Mouse (Mus musculus) forebrain, postnatal 0 days (tissue): Measurements from ENCODE around the gene Yipf3. TPM values are rescaled to one million over a fixed set of nuclear protein-coding genes. Genes with fewer than 3 reads are reported as not detected.

Experiments used
- ATAC-seq: fragments of 200-750 bp; cut with Nextera tagmentation; 2 replicates; pipeline ENCODE4 v1.8.0; 2017; ENCODE audit warnings: mild to moderate bottlenecking, moderate library complexity
- DNase-seq: peaks from one replicate; pipeline ENCODE4 v3.0.0-alpha.2; 2015
- H3K27ac ChIP-seq: fragments of 300-500 bp; sonication (generic); 2 replicates; pipeline ENCODE4 v1.5.1; 2014; ENCODE audit warnings: low read depth, mild to moderate bottlenecking, antibody characterized with exemption, low read length, moderate library complexity, mixed read lengths
- H3K27me3 ChIP-seq: fragments of 300-500 bp; sonication (generic); 2 replicates; pipeline ENCODE4 v1.6.1; 2014; ENCODE audit warnings: mild to moderate bottlenecking, low read length, mixed read lengths; ENCODE audit not compliant: insufficient read depth
- H3K36me3 ChIP-seq: fragments of 300-500 bp; sonication (generic); 2 replicates; pipeline ENCODE4 v1.6.1; 2014; ENCODE audit warnings: mild to moderate bottlenecking, moderate library complexity; ENCODE audit not compliant: insufficient read depth
- H3K4me1 ChIP-seq: fragments of 300-500 bp; sonication (generic); 2 replicates; pipeline ENCODE4 v1.6.1; 2014; ENCODE audit warnings: antibody characterized with exemption; ENCODE audit not compliant: insufficient read depth
- H3K4me2 ChIP-seq: fragments of 300-500 bp; sonication (generic); 2 replicates; pipeline ENCODE4 v1.6.1; 2014; ENCODE audit warnings: low read depth, mild to moderate bottlenecking, moderate library complexity
- H3K4me3 ChIP-seq: fragments of 300-500 bp; sonication (generic); 2 replicates; pipeline ENCODE4 v1.5.1; 2014; ENCODE audit warnings: low read depth, low read length, mixed read lengths
- H3K9ac ChIP-seq: fragments of 300-500 bp; sonication (generic); 2 replicates; pipeline ENCODE4 v1.6.1; 2014; ENCODE audit warnings: mild to moderate bottlenecking
- H3K9me3 ChIP-seq: fragments of 300-500 bp; sonication (generic); 2 replicates; pipeline ENCODE4 v1.6.1; 2016; ENCODE audit warnings: low read length
- CTCF ChIP-seq: sonication (generic); IDR thresholded peaks from 2 replicates; pipeline ENCODE4 v1.5.1; 2016; ENCODE audit warnings: antibody characterized with exemption, control low read depth, low read depth
- WGBS: fragments of 180-500 bp; shearing (Covaris S2); extraction: QIAGEN DNeasy Blood & Tissue Kit; methylation state at CpG from one replicate; pipeline ENCODE4 v1.1.7; 2014; 5-methylcytosine and 5-hydroxymethylcytosine counted together
- polyA plus RNA-seq: library from polyadenylated mRNA; unstranded; fragments of >200 nt; fragmentation: Nextera tagmentation; extraction: Ambion mirVana; gene quantifications from 2 replicates; pipeline ENCODE4 v1.2.1, GENCODE M21; 2015
- total RNA-seq: library from RNA; depleted of rRNA; stranded (reverse); fragments of >200 nt; gene quantifications from 2 replicates; pipeline ENCODE4 v1.2.3, GENCODE M21; 2014

Gene Yipf3
- total and polyA plus RNA-seq, 2 experiments from 2014 or later = 16.1 to 74.2 TPM

- ATAC-seq (peak; percentile 44), DNase-seq (peak; percentile 53)
- Histone ChIP-seq H3K9ac (peak overlapping the region; percentile 89), H3K9me3 (no peaks in the 10 kb centered on the region), H3K4me2 (peak overlapping the region; percentile 89), H3K27ac (peak overlapping the region; percentile 86), H3K27me3 (no peaks in the 10 kb centered on the region), H3K36me3 (peaks cover 35% of the 10 kb centered on the region), H3K4me3 (peak overlapping the region; percentile 74), H3K4me1 (peaks cover 16% of the 10 kb centered on the region)
- no peak for TF ChIP-seq CTCF
- WGBS = 3% methylated on average over 43 of the region's 54 CpGs
Observed at GRCm38 (mm10) chr17:46254106-46254505, 6.2 kb downstream of the Yipf3 start.

- peaks cover 14% of the 10 kb centered on the region for H3K4me1 ChIP-seq
- DNase-seq = no peak
- ATAC-seq = no peak
- H3K4me2 ChIP-seq = peak overlapping the region; percentile 89
- WGBS = 26% methylated on average over 6 of the region's 6 CpGs
- H3K9ac ChIP-seq = peak overlapping the region; percentile 89
- H3K9me3 ChIP-seq = no peaks in the 10 kb centered on the region
- H3K36me3 ChIP-seq = peaks cover 42% of the 10 kb centered on the region
- no peak for TF ChIP-seq CTCF
- no peaks in the 10 kb centered on the region for H3K27me3 ChIP-seq
- peak overlapping the region; percentile 74 for H3K4me3 ChIP-seq
- no peak overlapping the region for H3K27ac ChIP-seq
Observed at GRCm38 (mm10) chr17:46255147-46255546, 7.3 kb downstream of the Yipf3 start.

- Histone ChIP-seq H3K36me3 (peaks cover 50% of the 10 kb centered on the region), H3K4me1 (peaks cover 10% of the 10 kb centered on the region), H3K27me3 (no peaks in the 10 kb centered on the region), H3K9ac (no peak overlapping the region), H3K9me3 (no peaks in the 10 kb centered on the region), H3K4me2 (no peak overlapping the region), H3K27ac (no peak overlapping the region), H3K4me3 (no peak overlapping the region)
- ATAC-seq (no peak), DNase-seq (no peak)
- WGBS = 85% methylated on average over 30 of the region's 30 CpGs
- no peak for TF ChIP-seq CTCF
Observed at GRCm38 (mm10) chr17:46258279-46259053, 10.6 kb downstream of the Yipf3 start.

- DNase-seq (no peak), ATAC-seq (no peak)
- no peak overlapping the region for H3K4me2 ChIP-seq
- TF ChIP-seq CTCF = no peak
- peaks cover 8% of the 10 kb centered on the region for H3K4me1 ChIP-seq
- H3K4me3 ChIP-seq = no peak overlapping the region
- WGBS = 90% methylated on average over 17 of the region's 17 CpGs
- H3K9ac ChIP-seq = no peak overlapping the region
- H3K27me3 ChIP-seq = no peaks in the 10 kb centered on the region
- H3K36me3 ChIP-seq = peaks cover 61% of the 10 kb centered on the region
- no peaks in the 10 kb centered on the region for H3K9me3 ChIP-seq
- H3K27ac ChIP-seq = no peak overlapping the region
Observed at GRCm38 (mm10) chr17:46259675-46260074, 11.8 kb downstream of the Yipf3 start.

DNA sequence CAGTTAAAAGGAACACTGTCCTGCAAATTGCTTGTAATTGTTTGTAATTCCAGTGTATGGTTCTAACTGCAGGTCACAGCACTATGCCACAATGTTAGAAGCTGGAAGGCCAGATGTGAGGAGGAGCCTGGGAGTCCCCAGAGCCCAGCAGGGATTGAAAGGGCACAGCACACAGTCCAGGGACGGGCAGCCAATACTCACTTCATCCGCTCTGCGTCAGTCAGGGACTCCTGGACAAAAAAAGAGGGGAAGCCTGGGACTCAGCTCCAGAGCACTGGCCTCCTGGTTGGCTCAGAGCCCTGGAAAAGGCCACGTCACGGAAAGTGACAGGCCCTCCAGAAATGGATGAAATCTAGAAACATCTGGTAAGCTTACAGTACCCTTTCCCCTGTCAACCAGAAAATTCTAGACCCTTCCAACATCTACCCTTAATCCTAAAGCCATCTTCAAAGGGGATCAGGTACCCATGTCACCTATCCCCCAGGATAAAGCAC, 14.4 kb downstream of the Yipf3 start:
- ATAC-seq (no peak), DNase-seq (no peak)
- no peaks in the 10 kb centered on the region for H3K4me1 ChIP-seq
- no peak overlapping the region for H3K9ac ChIP-seq
- 82% methylated on average over 5 of the region's 5 CpGs for WGBS
- no peak overlapping the region for H3K4me2 ChIP-seq
- no peaks in the 10 kb centered on the region for H3K27me3 ChIP-seq
- no peak overlapping the region for H3K4me3 ChIP-seq
- H3K9me3 ChIP-seq = no peaks in the 10 kb centered on the region
- no peak overlapping the region for H3K27ac ChIP-seq
- TF ChIP-seq CTCF = no peak
- H3K36me3 ChIP-seq = peaks cover 60% of the 10 kb centered on the region

DNA sequence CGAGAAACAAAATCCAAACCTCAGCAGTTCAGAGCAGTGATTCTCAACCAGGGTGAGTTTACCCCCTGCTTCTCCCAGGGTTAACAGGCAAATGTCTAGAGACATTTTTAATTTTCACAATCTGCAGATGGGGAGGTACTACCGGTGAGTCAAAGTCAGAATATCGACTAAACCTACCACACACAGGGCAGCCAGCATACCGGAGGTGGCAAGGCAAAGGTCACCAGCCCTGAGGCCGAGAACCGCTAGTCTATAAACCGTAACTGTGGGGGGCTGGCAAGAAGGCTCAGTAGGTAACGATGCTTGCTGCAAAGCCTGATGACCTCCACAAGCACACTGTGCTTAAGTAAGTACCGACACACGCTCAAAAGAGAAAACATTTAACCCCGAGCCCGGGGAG, 17.6 kb downstream of the Yipf3 start:
- no peaks in the 10 kb centered on the region for H3K4me1 ChIP-seq
- no peak for TF ChIP-seq CTCF
- no peaks in the 10 kb centered on the region for H3K9me3 ChIP-seq
- no peak overlapping the region for H3K27ac ChIP-seq
- ATAC-seq (no peak), DNase-seq (no peak)
- H3K4me2 ChIP-seq = no peak overlapping the region
- H3K9ac ChIP-seq = no peak overlapping the region
- WGBS = 81% methylated on average over 12 of the region's 12 CpGs
- H3K36me3 ChIP-seq = peaks cover 36% of the 10 kb centered on the region
- H3K4me3 ChIP-seq = no peak overlapping the region
- H3K27me3 ChIP-seq = no peaks in the 10 kb centered on the region

- no peak overlapping the region for H3K4me2 ChIP-seq
- ATAC-seq (peak; percentile 85), DNase-seq (peak; percentile 93)
- H3K27me3 ChIP-seq = no peaks in the 10 kb centered on the region
- H3K27ac ChIP-seq = no peak overlapping the region
- H3K9ac ChIP-seq = no peak overlapping the region
- H3K36me3 ChIP-seq = peaks cover 32% of the 10 kb centered on the region
- no peaks in the 10 kb centered on the region for H3K4me1 ChIP-seq
- WGBS = 27% methylated on average over 14 of the region's 14 CpGs
- H3K4me3 ChIP-seq = no peak overlapping the region
- no peaks in the 10 kb centered on the region for H3K9me3 ChIP-seq
- peak; percentile 95 for TF ChIP-seq CTCF
Observed at GRCm38 (mm10) chr17:46265918-46266618, 18.2 kb downstream of the Yipf3 start.
